Mouse (Mus musculus) heart, embryonic 14.5 days (tissue): ENCODE results near the gene Gpr3. TPM values are rescaled to one million over a fixed set of nuclear protein-coding genes. Genes with fewer than 3 reads are reported as not detected.

ENCODE experiments used
- ATAC-seq: fragments of 200-750 bp; cut with Nextera tagmentation; 2 replicates; pipeline ENCODE4 v1.8.0; 2017; ENCODE audit warnings: low read depth, moderate TSS enrichment; ENCODE audit not compliant: insufficient number of reproducible peaks, insufficient read depth, low FRiP score
- H3K27ac ChIP-seq, 2 experiments: fragments of 200-500 bp in 1 of 2; fragments of 300-500 bp in 1 of 2; sonication (generic) in 1 of 2; replicated peaks in 1 of 2; 2 replicates each; pipeline ENCODE4 v1.5.1; 2012 to 2014; ENCODE audit warnings: low read depth in 2 of 2, low read length in 2 of 2, control low read depth in 1 of 2, mild to moderate bottlenecking in 1 of 2, mixed read lengths in 1 of 2; ENCODE audit not compliant: control insufficient read depth in 1 of 2, insufficient read depth in 1 of 2
- H3K27me3 ChIP-seq: fragments of 300-500 bp; sonication (generic); 2 replicates; pipeline ENCODE4 v1.6.1; 2014; ENCODE audit warnings: mild to moderate bottlenecking, low read length, control low read depth; ENCODE audit not compliant: control insufficient read depth, insufficient read depth
- H3K36me3 ChIP-seq: fragments of 300-500 bp; sonication (generic); 2 replicates; pipeline ENCODE4 v1.6.1; 2014; ENCODE audit warnings: mild to moderate bottlenecking, control low read depth, low read length, mixed read lengths; ENCODE audit not compliant: control insufficient read depth, insufficient read depth
- H3K4me1 ChIP-seq, 2 experiments: fragments of 200-500 bp in 1 of 2; fragments of 300-500 bp in 1 of 2; sonication (generic) in 1 of 2; 2 replicates each; pipeline ENCODE4 v1.6.1; 2012 to 2014; ENCODE audit warnings: low read length in 2 of 2, control low read depth in 1 of 2, mixed read lengths in 1 of 2; ENCODE audit not compliant: control insufficient read depth in 2 of 2, insufficient read depth in 2 of 2
- H3K4me2 ChIP-seq: fragments of 300-500 bp; sonication (generic); 2 replicates; pipeline ENCODE4 v1.6.1; 2014; ENCODE audit warnings: mild to moderate bottlenecking, low read length
- H3K4me3 ChIP-seq, 2 experiments: fragments of 200-500 bp in 1 of 2; fragments of 300-500 bp in 1 of 2; sonication (generic) in 1 of 2; 2 replicates each; pipeline ENCODE4 v1.5.1; 2012 to 2014; ENCODE audit warnings: low read length in 2 of 2, mild to moderate bottlenecking in 2 of 2, control low read depth in 1 of 2, low read depth in 1 of 2, moderate library complexity in 1 of 2; ENCODE audit not compliant: control insufficient read depth in 1 of 2, insufficient read depth in 1 of 2
- H3K9ac ChIP-seq: fragments of 300-500 bp; sonication (generic); 2 replicates; pipeline ENCODE4 v1.6.1; 2014; ENCODE audit warnings: mild to moderate bottlenecking, low read length
- H3K9me3 ChIP-seq: fragments of 300-500 bp; sonication (generic); 2 replicates; pipeline ENCODE4 v1.6.1; 2016; ENCODE audit warnings: low read length, control low read depth; ENCODE audit not compliant: control insufficient read depth
- WGBS: fragments of 180-500 bp; shearing (Covaris S2); extraction: QIAGEN DNeasy Blood & Tissue Kit; methylation state at CpG from one replicate; pipeline ENCODE4 v1.1.7; 2014; 5-methylcytosine and 5-hydroxymethylcytosine counted together
- polyA plus RNA-seq: library from polyadenylated mRNA; unstranded; fragments of >200 nt; fragmentation: Nextera tagmentation; extraction: Ambion mirVana; gene quantifications from 2 replicates; pipeline ENCODE4 v1.2.1, GENCODE M21; 2014

The Gpr3 gene
- polyA plus RNA-seq, result 0.20 and 0.58 TPM in 2 replicates

DNA sequence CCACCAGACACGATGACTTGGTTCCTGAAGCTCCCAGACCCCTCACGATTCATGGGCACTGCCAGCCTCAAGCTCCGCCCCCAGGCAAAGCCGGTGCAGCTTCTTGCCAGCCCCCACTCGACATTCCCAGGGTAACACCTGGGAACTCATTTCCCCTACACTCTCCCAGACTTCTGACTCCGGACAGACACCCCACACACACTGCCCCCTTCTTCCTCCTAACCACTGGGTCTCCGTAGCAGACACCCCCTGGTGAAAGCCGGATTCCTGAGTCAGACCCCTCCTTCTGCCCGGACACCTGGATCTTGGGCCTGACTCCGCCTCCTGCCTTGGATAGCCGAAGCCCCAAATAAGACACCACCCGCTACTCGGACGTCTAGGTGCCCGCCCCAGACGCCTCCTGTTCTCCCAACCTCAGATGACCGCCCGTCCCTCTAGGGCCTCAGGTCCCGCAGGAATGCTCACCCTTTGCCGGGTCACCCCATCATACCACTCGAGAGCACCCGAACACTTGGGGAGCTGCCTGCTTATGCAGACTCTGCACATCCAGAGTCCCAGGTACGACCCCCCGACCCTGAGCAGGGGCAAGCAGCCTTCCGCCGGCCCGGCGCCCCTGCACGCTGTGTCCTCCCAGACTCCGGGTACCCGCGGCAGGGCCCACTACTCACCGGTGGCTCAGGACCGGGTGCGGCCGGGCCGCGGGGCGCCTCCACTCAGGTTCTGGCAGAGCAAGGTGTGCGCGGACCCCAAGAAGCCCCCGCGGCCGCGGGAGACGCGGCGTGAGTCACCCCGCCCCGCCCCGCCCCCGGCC is at the start of gene Gpr3, which contains the start of gene Cd164l2:
Gene Gpr3, minus strand, starts transcription at position 786 of the 811 bp plus-strand sequence.
Gene Cd164l2, plus strand, starts transcription at position 381 of the 811 bp plus-strand sequence.
- Histone ChIP-seq H3K4me1 (peaks cover 13 to 17% of the 10 kb centered on the region in 2 experiments), H3K9ac (peak within 1 kb of the TSS; percentile 72), H3K27me3 (peaks cover 24% of the 10 kb centered on the region), H3K36me3 (no peaks in the 10 kb centered on the region), H3K4me2 (peak within 1 kb of the TSS; percentile 98), H3K27ac (no peak within 1 kb of the TSS), H3K9me3 (no peaks in the 10 kb centered on the region), H3K4me3 (peak within 1 kb of the TSS; percentile 68 to 69)
- whole genome bisulfite sequencing, result 2% methylated on average over 50 of the region's 52 CpGs
- ATAC-seq, result peak; percentile 38

DNA sequence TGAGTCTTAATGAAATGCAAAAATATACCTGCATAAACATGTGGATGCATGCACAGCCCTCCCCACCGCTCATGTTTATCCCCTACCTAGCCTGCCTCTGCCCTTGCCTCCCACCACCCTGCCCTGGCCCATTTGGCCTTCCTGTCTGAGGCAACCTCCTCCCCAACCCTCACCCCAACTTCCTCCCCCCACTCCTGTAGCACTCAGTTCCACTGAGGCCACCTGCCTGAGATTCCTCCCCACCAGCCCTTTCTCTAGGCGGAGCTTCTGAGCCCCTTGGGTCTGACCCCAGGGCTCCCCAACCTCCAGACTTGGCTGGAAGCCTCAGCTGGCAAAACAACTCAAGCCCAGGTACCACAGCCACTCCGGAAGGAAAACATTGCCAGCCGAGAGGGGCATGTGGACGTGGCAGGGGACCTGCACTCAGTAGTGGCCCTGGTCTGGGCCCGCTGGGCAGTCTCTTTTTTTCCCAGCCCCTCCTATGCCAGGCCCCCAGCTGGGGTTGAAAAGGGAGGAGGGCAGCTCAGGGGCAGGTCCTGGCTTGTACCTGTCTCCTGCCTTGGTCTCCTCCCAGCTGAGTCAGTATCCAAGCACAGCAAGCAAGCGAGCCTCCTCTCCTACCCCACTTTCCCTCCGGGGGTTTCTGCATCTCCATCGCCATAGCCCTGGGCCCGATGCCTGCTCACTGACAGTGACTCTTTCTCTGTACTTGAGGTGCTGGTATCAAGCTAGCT is 49.5 kb upstream of the Gpr3 start:
- H3K4me3 ChIP-seq, result no peak overlapping the region
- peaks cover 29% of the 10 kb centered on the region for H3K36me3 ChIP-seq
- H3K4me2 ChIP-seq, result no peak overlapping the region
- no peak for ATAC-seq
- WGBS, result 41% methylated on average over 10 of the region's 10 CpGs
- H3K9me3 ChIP-seq, result no peaks in the 10 kb centered on the region
- H3K27me3 ChIP-seq, result peaks cover 17% of the 10 kb centered on the region
- no peak overlapping the region for H3K27ac ChIP-seq
- H3K4me1 ChIP-seq, result no peaks in the 10 kb centered on the region
- no peak overlapping the region for H3K9ac ChIP-seq

DNA sequence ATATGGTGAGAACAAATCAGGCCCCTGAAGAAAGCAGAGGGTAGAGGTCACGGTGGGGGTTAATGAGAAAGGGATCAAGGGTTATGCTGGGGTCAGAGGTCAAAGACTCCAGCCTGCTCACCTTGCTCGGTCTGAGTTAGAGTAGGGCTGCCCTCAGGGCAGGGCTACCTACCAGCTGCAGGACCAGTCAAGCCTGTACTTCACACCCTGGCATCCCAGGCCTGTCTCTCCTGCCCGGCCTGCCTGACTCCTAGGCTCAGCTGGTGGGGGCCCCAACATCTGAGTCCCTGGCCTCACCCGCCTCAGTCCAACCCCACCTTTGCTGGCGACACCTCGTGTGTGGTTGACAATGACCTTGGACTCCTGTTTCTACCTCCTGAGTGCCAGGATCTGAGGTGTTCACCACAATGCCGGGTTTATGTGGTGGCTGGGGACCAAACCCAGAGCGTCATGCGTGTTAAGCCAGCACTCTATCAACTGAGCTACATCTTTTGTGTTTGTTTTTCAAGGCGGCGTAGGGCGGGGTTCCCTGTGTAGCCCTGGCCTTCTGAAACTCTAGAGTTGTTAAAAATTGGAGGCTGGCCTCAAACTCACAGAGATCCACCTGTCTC is 45.6 kb upstream of the Gpr3 start:
- H3K9ac ChIP-seq, result no peak overlapping the region
- no peaks in the 10 kb centered on the region for H3K36me3 ChIP-seq
- H3K4me2 ChIP-seq, result no peak overlapping the region
- no peak overlapping the region for H3K27ac ChIP-seq
- H3K4me1 ChIP-seq, result no peaks in the 10 kb centered on the region
- no peak for ATAC-seq
- WGBS, result 80% methylated on average over 12 of the region's 12 CpGs
- H3K4me3 ChIP-seq, result no peak overlapping the region
- H3K9me3 ChIP-seq, result no peaks in the 10 kb centered on the region
- H3K27me3 ChIP-seq, result peaks cover 37% of the 10 kb centered on the region

DNA sequence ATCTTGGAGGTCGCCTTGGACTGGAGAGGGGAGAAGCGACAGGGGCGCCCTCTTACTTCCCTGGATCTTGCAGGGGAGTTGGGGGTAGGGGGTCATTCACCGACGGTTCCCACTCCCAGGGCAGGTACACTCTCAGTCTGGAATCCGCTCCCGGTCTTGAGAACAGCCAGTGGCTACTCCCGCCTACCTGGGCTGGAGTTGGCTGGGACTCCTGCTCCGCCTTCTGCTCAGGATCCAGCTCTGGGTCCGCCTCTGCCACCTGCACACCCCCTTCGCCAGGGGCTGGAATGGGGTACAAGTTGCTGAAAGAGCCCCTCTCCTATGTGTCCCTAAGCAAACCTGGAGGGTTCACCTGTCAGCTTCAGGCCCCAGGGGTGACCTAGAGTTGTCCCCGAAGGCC is 44.9 kb upstream of the Gpr3 start:
- Histone ChIP-seq H3K27me3 (peaks cover 44% of the 10 kb centered on the region), H3K4me3 (no peak overlapping the region)

DNA sequence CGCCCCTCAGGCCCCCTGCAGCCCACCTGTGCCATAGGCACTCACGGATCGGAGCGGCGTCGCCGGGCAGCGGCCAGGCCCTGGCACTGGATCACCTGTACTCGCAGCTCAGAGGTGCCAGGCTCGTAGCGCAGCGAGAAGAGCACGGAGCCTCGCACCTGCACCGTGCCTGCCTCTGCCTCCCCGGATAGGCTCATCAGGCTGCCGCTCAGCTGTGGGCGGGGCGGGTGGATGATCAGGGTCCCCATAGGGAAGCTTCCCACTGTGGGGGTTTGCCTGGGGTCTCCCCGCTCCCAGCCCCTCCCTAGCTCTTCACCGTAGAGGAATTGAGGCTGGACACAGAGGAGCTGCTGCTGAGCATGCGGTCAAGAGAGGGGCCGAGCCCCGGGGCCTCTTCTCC is 44.5 kb upstream of the Gpr3 start:
- H3K27me3 ChIP-seq, result peaks cover 48% of the 10 kb centered on the region
- H3K4me2 ChIP-seq, result no peak overlapping the region
- WGBS, result 16% methylated on average over 24 of the region's 24 CpGs
- ATAC-seq, result no peak
- no peak overlapping the region for H3K27ac ChIP-seq
- H3K36me3 ChIP-seq, result no peaks in the 10 kb centered on the region
- no peak overlapping the region for H3K4me3 ChIP-seq
- no peak overlapping the region for H3K9ac ChIP-seq
- H3K4me1 ChIP-seq, result no peaks in the 10 kb centered on the region
- H3K9me3 ChIP-seq, result no peaks in the 10 kb centered on the region

More for the DNA sequence above, 44.9 kb upstream of the Gpr3 start:
- H3K36me3 ChIP-seq, result no peaks in the 10 kb centered on the region
- no peak for ATAC-seq
- H3K4me2 ChIP-seq, result no peak overlapping the region
- H3K9ac ChIP-seq, result no peak overlapping the region
- H3K4me1 ChIP-seq, result no peaks in the 10 kb centered on the region
- no peaks in the 10 kb centered on the region for H3K9me3 ChIP-seq
- H3K27ac ChIP-seq, result no peak overlapping the region
- WGBS, result 27% methylated on average over 10 of the region's 12 CpGs

DNA sequence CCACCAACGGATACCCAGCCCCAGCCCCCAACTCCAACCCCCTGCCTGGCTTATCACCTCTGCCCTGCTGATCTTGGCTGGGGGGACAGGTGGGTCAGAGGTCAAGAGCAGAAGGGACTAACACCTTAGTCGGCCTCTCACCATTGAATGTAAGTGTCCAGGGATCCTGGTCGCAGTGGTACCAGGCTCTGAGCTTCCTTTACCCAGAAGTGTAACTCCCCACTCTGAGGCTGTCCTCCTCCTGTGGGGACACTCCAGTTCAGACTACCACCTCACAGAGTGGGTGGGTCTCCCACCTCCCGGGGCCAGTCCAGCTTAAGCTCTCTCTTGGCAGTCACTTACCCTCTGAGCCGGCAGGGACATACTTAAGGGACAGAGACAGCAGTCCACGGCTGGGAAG is 43.1 kb upstream of the Gpr3 start:
- WGBS, result 43% methylated on average over 6 of the region's 6 CpGs
- no peak for ATAC-seq
- Histone ChIP-seq H3K36me3 (no peaks in the 10 kb centered on the region), H3K9ac (no peak overlapping the region), H3K9me3 (no peaks in the 10 kb centered on the region), H3K4me1 (peaks cover 8 to 12% of the 10 kb centered on the region in 2 experiments), H3K4me3 (no peak overlapping the region), H3K27ac (no peak overlapping the region), H3K4me2 (no peak overlapping the region), H3K27me3 (peaks cover 62% of the 10 kb centered on the region)

DNA sequence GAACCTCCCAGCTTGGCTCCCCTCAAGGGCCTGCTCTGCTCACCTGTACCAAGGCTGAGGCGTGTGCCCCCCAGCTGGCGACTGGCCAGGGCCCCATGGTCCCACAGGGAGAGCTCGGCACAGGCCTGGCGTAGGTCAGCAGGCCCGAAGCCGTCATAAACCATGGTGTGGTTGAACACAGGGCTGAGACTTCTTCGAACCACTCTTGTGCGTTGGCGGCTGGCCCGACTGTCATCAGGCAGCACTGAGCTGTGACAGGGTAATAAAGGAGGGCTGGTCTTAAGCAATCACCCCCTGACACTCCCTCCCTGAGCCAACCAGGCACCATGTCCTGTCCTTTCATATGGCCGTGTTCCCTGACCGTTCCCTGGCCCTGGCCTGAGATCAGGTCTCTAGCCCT is 41.1 kb upstream of the Gpr3 start:
- Histone ChIP-seq H3K36me3 (no peaks in the 10 kb centered on the region), H3K4me3 (no peak overlapping the region), H3K4me1 (peaks cover 8 to 14% of the 10 kb centered on the region in 2 experiments), H3K27ac (no peak overlapping the region), H3K27me3 (peaks cover 73% of the 10 kb centered on the region), H3K4me2 (no peak overlapping the region), H3K9me3 (no peaks in the 10 kb centered on the region), H3K9ac (no peak overlapping the region)
- WGBS, result 68% methylated on average over 12 of the region's 12 CpGs
- no peak for ATAC-seq
